8 mouse cellular contexts compared by ENCODE assay signal in genomic region chr5:114773211-114773710, GRCm38 (mm10). TPM values are rescaled to one million over a fixed set of nuclear protein-coding genes. Genes with fewer than 3 reads are reported as not detected.
DNase-seq lines count a peak whose midpoint lies in the region; ATAC-seq and TF ChIP-seq lines count a peak whose summit lies in the region.

No protein-coding gene starts in this region.

- peaks cover 8% of the 10 kb centered on the region for H3K27me3 ChIP-seq in E14TG2a.4 (ENCODE audit: insufficient read depth, low read length)
- H3K27me3 ChIP-seq in forebrain, embryonic 12.5 days: no peaks in the 10 kb centered on the region
- no peaks in the 10 kb centered on the region for H3K27me3 ChIP-seq in heart, postnatal 0 days (ENCODE audit: control insufficient read depth, insufficient read depth, low read length)
- no peaks in the 10 kb centered on the region for H3K27me3 ChIP-seq in liver, embryonic 16.5 days (ENCODE audit: control insufficient read depth, insufficient read depth, low read depth, low read length)
- no peaks in the 10 kb centered on the region for H3K27me3 ChIP-seq in neural tube, embryonic 13.5 days
- H3K27me3 ChIP-seq in testis, adult 2 months (ENCODE audit: control insufficient read depth, insufficient read depth, low read length): no peaks in the 10 kb centered on the region

- peak; percentile 67 for TF ChIP-seq POLR2A in testis, adult 2 months (IDR thresholded peaks at IDR 0.05; ENCODE audit: control insufficient read depth, low read depth, low read length)

- no peak for TF ChIP-seq EP300 in heart, postnatal 0 days (IDR thresholded peaks at IDR 0.05; ENCODE audit: low read depth)

- peak overlapping the region; percentile 92 for H3K27ac ChIP-seq in forebrain, embryonic 12.5 days
- H3K27ac ChIP-seq in heart, postnatal 0 days (ENCODE audit: low read depth): peak overlapping the region; percentile 92
- peak overlapping the region; percentile 89 for H3K27ac ChIP-seq in liver, embryonic 16.5 days (ENCODE audit: low read length)
- H3K27ac ChIP-seq in neural tube, embryonic 13.5 days (replicated peaks): peak overlapping the region; percentile 96
- peak overlapping the region; percentile 96 for H3K27ac ChIP-seq in testis, adult 2 months (ENCODE audit: control insufficient read depth, insufficient read depth, low read depth, low read length)

- no peak for TF ChIP-seq CTCF in E14TG2a.4 (conservative IDR thresholded peaks at IDR 0.05; ENCODE audit: low read length)
- no peak for TF ChIP-seq CTCF in heart, postnatal 0 days (IDR thresholded peaks at IDR 0.05; ENCODE audit: low read depth)
- no peak for TF ChIP-seq CTCF in testis, adult 2 months (IDR thresholded peaks at IDR 0.05; ENCODE audit: control insufficient read depth, insufficient read depth, insufficient replicate concordance, low read depth, low read length)

- H3K4me2 ChIP-seq in forebrain, embryonic 12.5 days: peak overlapping the region; percentile 87
- H3K4me2 ChIP-seq in heart, postnatal 0 days (ENCODE audit: low read depth, low read length): peak overlapping the region; percentile 89
- H3K4me2 ChIP-seq in liver, embryonic 16.5 days (ENCODE audit: low read depth, low read length): peak overlapping the region; percentile 78
- peak overlapping the region; percentile 86 for H3K4me2 ChIP-seq in neural tube, embryonic 13.5 days

- H3K9me3 ChIP-seq in E14TG2a.4 (ENCODE audit: low read length): no peaks in the 10 kb centered on the region
- no peaks in the 10 kb centered on the region for H3K9me3 ChIP-seq in forebrain, embryonic 12.5 days
- H3K9me3 ChIP-seq in heart, postnatal 0 days (replicated peaks; ENCODE audit: control insufficient read depth, low read length): no peaks in the 10 kb centered on the region
- no peaks in the 10 kb centered on the region for H3K9me3 ChIP-seq in liver, embryonic 16.5 days (replicated peaks; ENCODE audit: control insufficient read depth, low read length)
- no peaks in the 10 kb centered on the region for H3K9me3 ChIP-seq in neural tube, embryonic 13.5 days

- WGBS in forebrain, embryonic 12.5 days: under 1% methylated on average over 41 of the region's 52 CpGs
- WGBS in heart, postnatal 0 days: under 1% methylated on average over 39 of the region's 52 CpGs
- 1% methylated on average over 49 of the region's 52 CpGs for WGBS in liver, embryonic 16.5 days (ENCODE audit: insufficient replicate concordance)
- WGBS in neural tube, embryonic 13.5 days: under 1% methylated on average over 41 of the region's 52 CpGs

- peak overlapping the region; percentile 97 for H3K4me3 ChIP-seq in E14TG2a.4 (replicated peaks; ENCODE audit: low read length)
- peak overlapping the region; percentile 99 for H3K4me3 ChIP-seq in forebrain, embryonic 12.5 days (replicated peaks)
- peak overlapping the region; percentile 98 for H3K4me3 ChIP-seq in heart, postnatal 0 days (ENCODE audit: low read depth, low read length)
- H3K4me3 ChIP-seq in liver, embryonic 16.5 days (ENCODE audit: low read depth, low read length): peak overlapping the region; percentile 97
- H3K4me3 ChIP-seq in neural tube, embryonic 13.5 days: peak overlapping the region; percentile 99
- peak overlapping the region; percentile 92 for H3K4me3 ChIP-seq in testis, adult 2 months (ENCODE audit: control insufficient read depth, low read depth, low read length)

- H3K9ac ChIP-seq in forebrain, embryonic 12.5 days: peak overlapping the region; percentile 98
- H3K9ac ChIP-seq in heart, postnatal 0 days (replicated peaks; ENCODE audit: low read depth, low read length): peak overlapping the region; percentile 98
- H3K9ac ChIP-seq in liver, embryonic 16.5 days (ENCODE audit: low read depth, low read length): peak overlapping the region; percentile 97
- peak overlapping the region; percentile 98 for H3K9ac ChIP-seq in neural tube, embryonic 13.5 days

- peak; percentile 94 for DNase-seq in c-Kit-positive CD71-positive TER-119-positive erythroid progenitor cells, embryonic 14.5 days (ENCODE audit: low spot score)
- peak; percentile 97 for DNase-seq in heart, postnatal 0 days (ENCODE audit: low spot score)
- peak; percentile 98 to 99 for DNase-seq in kidney, postnatal 4 days

- 0 out of 2 replicates have a peak, but pooled peaks cover 3% of the 10 kb centered on the region for H3K36me3 ChIP-seq in E14TG2a.4 (ENCODE audit: insufficient read depth, low read length)
- H3K36me3 ChIP-seq in forebrain, embryonic 12.5 days (replicated peaks): no peaks in the 10 kb centered on the region
- no peaks in the 10 kb centered on the region for H3K36me3 ChIP-seq in heart, postnatal 0 days (replicated peaks; ENCODE audit: control insufficient read depth, insufficient read depth, low read length)
- no peaks in the 10 kb centered on the region for H3K36me3 ChIP-seq in liver, embryonic 16.5 days (ENCODE audit: control insufficient read depth, insufficient read depth)
- H3K36me3 ChIP-seq in neural tube, embryonic 13.5 days: no peaks in the 10 kb centered on the region
- no peaks in the 10 kb centered on the region for H3K36me3 ChIP-seq in testis, adult 2 months (ENCODE audit: control insufficient read depth, insufficient read depth, low read length)

- peak; percentile 83 for ATAC-seq in forebrain, embryonic 12.5 days (ENCODE audit: low FRiP score)
- peak; percentile 86 for ATAC-seq in heart, postnatal 0 days (ENCODE audit: insufficient read depth, low read depth)
- ATAC-seq in liver, embryonic 16.5 days (ENCODE audit: low read depth): peak; percentile 78
- ATAC-seq in neural tube, embryonic 13.5 days (ENCODE audit: low read depth): peak; percentile 77

- H3K4me1 ChIP-seq in E14TG2a.4 (replicated peaks; ENCODE audit: low read depth, low read length): peaks cover 68% of the 10 kb centered on the region
- H3K4me1 ChIP-seq in forebrain, embryonic 12.5 days: peaks cover 35% of the 10 kb centered on the region
- peaks cover 28% of the 10 kb centered on the region for H3K4me1 ChIP-seq in heart, postnatal 0 days (ENCODE audit: control insufficient read depth, insufficient read depth)
- peaks cover 35% of the 10 kb centered on the region for H3K4me1 ChIP-seq in liver, embryonic 16.5 days (ENCODE audit: control insufficient read depth, low read depth, low read length)
- H3K4me1 ChIP-seq in neural tube, embryonic 13.5 days (replicated peaks): peaks cover 57% of the 10 kb centered on the region
- H3K4me1 ChIP-seq in testis, adult 2 months (ENCODE audit: control insufficient read depth, insufficient read depth, low read length): peaks cover 19% of the 10 kb centered on the region

RNA-seq across cellular contexts. Expression of gene Ankrd13a, which starts 1.2 kb away (rescaled TPM):
- 60.4 and 61.1 TPM in 2 replicates for polyA plus RNA-seq in forebrain, embryonic 12.5 days (2016; fragmentation: Nextera tagmentation; extraction: Ambion mirVana)
- total RNA-seq in heart, postnatal 0 days (2014; rRNA removed; ENCODE audit: low replicate concordance): 42.8 and 43.8 TPM in 2 replicates
- polyA plus RNA-seq in heart, postnatal 0 days (2015; fragmentation: Nextera tagmentation; extraction: Ambion mirVana): 19.7 and 23.8 TPM in 2 replicates
- polyA plus RNA-seq in liver, embryonic 16.5 days (2015; fragmentation: Nextera tagmentation; extraction: Ambion mirVana): 10.0 and 11.8 TPM in 2 replicates
- polyA plus RNA-seq in neural tube, embryonic 13.5 days (2015; fragmentation: Nextera tagmentation; extraction: Ambion mirVana): 50.3 and 52.0 TPM in 2 replicates
- polyA plus RNA-seq in testis, adult 2 months (2012; rRNA removed): 167 and 170 TPM in 2 replicates

RNA-seq across cellular contexts. Expression of gene Git2, which starts 2.1 kb away (rescaled TPM):
- polyA plus RNA-seq in forebrain, embryonic 12.5 days (2016; fragmentation: Nextera tagmentation; extraction: Ambion mirVana): 43.0 and 50.4 TPM in 2 replicates
- 37.7 and 53.3 TPM in 2 replicates for total RNA-seq in heart, postnatal 0 days (2014; rRNA removed; ENCODE audit: low replicate concordance)
- polyA plus RNA-seq in heart, postnatal 0 days (2015; fragmentation: Nextera tagmentation; extraction: Ambion mirVana): 21.1 and 21.5 TPM in 2 replicates
- 15.4 and 16.1 TPM in 2 replicates for polyA plus RNA-seq in liver, embryonic 16.5 days (2015; fragmentation: Nextera tagmentation; extraction: Ambion mirVana)
- polyA plus RNA-seq in neural tube, embryonic 13.5 days (2015; fragmentation: Nextera tagmentation; extraction: Ambion mirVana): 47.5 and 52.1 TPM in 2 replicates
- polyA plus RNA-seq in testis, adult 2 months (2012; rRNA removed): 15.1 and 16.1 TPM in 2 replicates

RNA-seq across cellular contexts. Expression of gene 1500011B03Rik, which starts 50.0 kb away (rescaled TPM):
- polyA plus RNA-seq in forebrain, embryonic 12.5 days (2016; fragmentation: Nextera tagmentation; extraction: Ambion mirVana): 160 and 163 TPM in 2 replicates
- 31.3 and 49.2 TPM in 2 replicates for total RNA-seq in heart, postnatal 0 days (2014; rRNA removed; ENCODE audit: low replicate concordance)
- 35.3 and 37.2 TPM in 2 replicates for polyA plus RNA-seq in heart, postnatal 0 days (2015; fragmentation: Nextera tagmentation; extraction: Ambion mirVana)
- polyA plus RNA-seq in liver, embryonic 16.5 days (2015; fragmentation: Nextera tagmentation; extraction: Ambion mirVana): 19.4 and 22.7 TPM in 2 replicates
- 243 and 266 TPM in 2 replicates for polyA plus RNA-seq in neural tube, embryonic 13.5 days (2015; fragmentation: Nextera tagmentation; extraction: Ambion mirVana)
- 51.7 and 67.4 TPM in 2 replicates for polyA plus RNA-seq in testis, adult 2 months (2012; rRNA removed)

Comparison
In these comparisons a context has a peak if more than half of its experiments do, and no peak if none do; other contexts are left out.
1. Peak in every context shown above with its lines: DNase-seq, ATAC-seq, H3K4me3 ChIP-seq and H3K27ac ChIP-seq.